Mouse (Mus musculus) lung, postnatal 0 days (tissue): Measurements from ENCODE around the gene Chd3.

Experiments used
- CTCF ChIP-seq: IDR thresholded peaks from 2 replicates; pipeline ENCODE4 v1.5.1; 2016; ENCODE audit warnings: antibody characterized with exemption, mild to moderate bottlenecking
- EP300 ChIP-seq: IDR thresholded peaks from 2 replicates; pipeline ENCODE4 v1.6.1; 2016; ENCODE audit warnings: antibody characterized with exemption, mild to moderate bottlenecking, control low read depth

DNA sequence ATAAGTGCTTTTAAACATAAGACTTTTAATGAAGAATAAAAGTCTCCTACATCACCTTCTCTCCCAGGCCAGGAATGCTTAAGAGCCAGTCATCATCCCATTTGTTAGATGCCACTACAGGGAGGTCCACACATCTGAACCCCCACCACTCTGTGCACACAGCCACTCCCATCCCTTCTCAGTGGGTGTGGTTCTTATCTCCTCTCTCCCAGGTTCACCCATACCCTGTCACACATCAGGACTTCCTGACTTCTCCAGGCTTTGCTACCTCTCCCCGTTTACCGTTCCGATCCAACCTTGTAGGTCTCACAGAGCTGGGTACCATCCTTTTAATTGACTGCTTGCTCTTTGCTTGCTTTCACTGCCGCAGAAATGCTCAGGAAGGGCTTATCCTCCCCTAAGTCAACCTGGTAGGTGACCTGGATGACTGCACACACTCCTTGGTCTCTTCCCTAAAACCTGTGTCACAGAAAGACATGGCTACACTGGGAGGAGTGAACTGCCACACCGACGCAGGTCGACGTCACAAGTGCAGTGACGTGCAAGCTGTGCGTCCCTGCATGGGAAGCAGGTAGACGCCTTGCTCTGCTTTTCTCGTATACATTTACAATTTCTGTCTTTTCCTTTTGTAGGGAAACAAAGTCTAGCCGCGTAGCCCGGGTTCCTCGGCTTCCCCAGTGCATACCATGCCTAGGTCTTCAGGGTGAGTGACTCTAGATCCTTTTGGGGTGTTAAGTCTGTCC, 4.2 kb upstream of the Chd3 start:
- TF ChIP-seq EP300 = no peak
- no peak for TF ChIP-seq CTCF
